Mouse (Mus musculus): Measurements from ENCODE around the gene Foxp1. TPM values are rescaled to one million over a fixed set of nuclear protein-coding genes. Genes with fewer than 3 reads are reported as not detected.
A peak's percentile ranks its signal among the peaks of the same experiment; 100 is the strongest.

Foxp1 gene
- polyA plus RNA-seq (2014; fragmentation: Nextera tagmentation; extraction: Ambion mirVana), result 97.9 and 110 TPM in 2 replicates

DNA sequence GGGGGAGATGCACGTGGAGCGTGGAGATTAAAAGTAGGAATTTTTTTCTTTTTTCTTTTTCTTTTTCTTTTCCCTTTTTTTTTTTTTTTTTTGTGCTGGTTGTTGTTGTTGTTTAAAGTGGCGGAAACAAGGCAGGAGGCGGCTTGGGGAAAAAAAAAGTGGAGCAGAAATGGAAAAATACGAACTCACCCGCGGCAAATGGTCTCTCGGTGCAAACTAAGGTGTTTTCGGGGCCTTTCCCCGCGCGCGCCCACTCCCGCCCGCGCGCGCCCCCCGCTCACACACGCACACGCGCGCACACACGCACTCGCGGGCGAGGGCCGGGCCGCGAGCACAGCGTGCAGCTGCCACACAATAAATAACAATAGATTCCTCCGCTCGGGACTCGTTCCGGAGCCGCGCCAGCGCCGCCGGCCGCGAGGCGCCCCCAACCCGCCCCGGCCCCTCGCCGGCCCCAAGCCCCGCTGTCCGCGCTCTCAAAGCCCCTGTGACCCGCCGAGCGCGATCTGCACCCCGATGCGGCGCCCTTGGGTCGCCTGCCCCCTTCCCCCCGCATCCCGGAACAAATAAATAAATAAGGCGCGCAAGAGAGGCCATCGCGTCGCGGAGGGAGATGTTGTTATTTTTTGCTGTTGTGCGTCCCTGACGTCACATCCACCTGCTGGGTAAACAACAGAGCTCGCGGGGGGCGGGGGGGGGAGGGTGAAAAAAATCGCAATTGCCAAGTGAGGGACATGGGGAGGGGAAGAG lies at the start of gene Foxp1:
Foxp1 (minus strand) TSS at position 363 of the 750 bp plus-strand sequence.
- Histone ChIP-seq H3K9me3 (replicated peaks; ENCODE audit: control insufficient read depth, low read length) (0 out of 2 replicates have a peak, but pooled peaks cover 5% of the 10 kb centered on the region), H3K36me3 (ENCODE audit: control insufficient read depth, insufficient read depth, low read length) (0 out of 2 replicates have a peak, but pooled peaks cover 2% of the 10 kb centered on the region), H3K27me3 (ENCODE audit: control insufficient read depth, insufficient read depth, low read length) (no peaks in the 10 kb centered on the region), H3K27ac (ENCODE audit: low read depth, low read length) (peak within 1 kb of the TSS; percentile 100), H3K9ac (ENCODE audit: low read depth, low read length) (peak within 1 kb of the TSS; percentile 95), H3K4me3 (ENCODE audit: low read depth, low read length) (peak within 1 kb of the TSS; percentile 90), H3K4me2 (peak within 1 kb of the TSS; percentile 94), H3K4me1 (ENCODE audit: control insufficient read depth, insufficient read depth, low read length) (peaks cover 2% of the 10 kb centered on the region; the same call in 1 of the 2 replicates)
- WGBS (ENCODE audit: insufficient replicate concordance), result under 1% methylated on average over 62 of the region's 72 CpGs
- ATAC-seq (replicated peaks; ENCODE audit: insufficient number of reproducible peaks, low FRiP score, low TSS enrichment), result peak; percentile 39

DNA sequence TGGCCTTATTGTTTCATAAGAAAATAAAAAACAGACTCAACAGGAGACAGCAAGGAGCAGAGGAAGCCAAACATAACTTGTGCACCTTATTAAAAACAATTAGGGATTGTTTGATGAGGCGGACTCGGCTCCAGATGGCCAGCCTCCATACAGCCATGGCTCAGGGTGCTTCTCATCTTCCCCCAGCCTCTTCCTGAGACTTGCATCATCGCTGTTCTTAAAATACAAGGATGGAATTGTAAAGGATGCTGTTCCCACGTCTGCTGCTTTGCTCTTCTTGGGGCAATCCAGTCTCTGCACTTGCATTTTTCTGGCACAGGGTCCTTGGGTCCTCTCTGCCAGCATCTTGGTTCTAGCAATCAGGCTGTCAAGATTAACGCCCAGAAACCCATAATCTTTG lies 49.5 kb upstream of the Foxp1 start:
- no peaks in the 10 kb centered on the region for H3K27me3 ChIP-seq (ENCODE audit: control insufficient read depth, insufficient read depth, low read length)
- ATAC-seq (replicated peaks; ENCODE audit: insufficient number of reproducible peaks, low FRiP score, low TSS enrichment), result no peak
- no peaks in the 10 kb centered on the region for H3K4me1 ChIP-seq (ENCODE audit: control insufficient read depth, insufficient read depth, low read length)
- H3K36me3 ChIP-seq (ENCODE audit: control insufficient read depth, insufficient read depth, low read length), result no peaks in the 10 kb centered on the region
- H3K4me2 ChIP-seq, result no peak overlapping the region
- no peaks in the 10 kb centered on the region for H3K9me3 ChIP-seq (replicated peaks; ENCODE audit: control insufficient read depth, low read length)
- no peak overlapping the region for H3K9ac ChIP-seq (ENCODE audit: low read depth, low read length)
- H3K27ac ChIP-seq (ENCODE audit: low read depth, low read length), result no peak overlapping the region
- 71% methylated on average over 5 of the region's 5 CpGs for WGBS (ENCODE audit: insufficient replicate concordance)
- H3K4me3 ChIP-seq (ENCODE audit: low read depth, low read length), result no peak overlapping the region

DNA sequence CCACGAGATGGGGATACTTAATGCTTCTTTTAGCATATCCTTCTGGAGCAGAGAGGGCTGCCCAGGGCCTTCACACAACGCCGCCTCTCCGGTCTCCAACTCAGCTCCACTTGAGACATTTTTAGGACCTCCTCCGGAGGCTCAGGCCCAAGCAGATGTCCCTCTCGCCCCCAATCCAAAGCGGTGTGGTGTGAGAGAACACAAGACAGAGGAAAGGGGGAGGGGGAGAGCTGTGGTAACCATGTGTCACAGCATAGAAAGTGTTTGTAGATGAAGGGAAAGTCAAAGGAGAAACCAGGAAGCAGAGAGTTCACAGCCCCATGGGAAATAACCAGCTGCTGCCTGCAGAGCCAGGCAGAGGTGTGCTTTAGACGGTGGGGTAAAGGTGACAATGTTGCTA lies 44.4 kb upstream of the Foxp1 start:
- ATAC-seq (replicated peaks; ENCODE audit: insufficient number of reproducible peaks, low FRiP score, low TSS enrichment), result no peak
- Histone ChIP-seq H3K27ac (ENCODE audit: low read depth, low read length) (no peak overlapping the region), H3K4me3 (ENCODE audit: low read depth, low read length) (no peak overlapping the region), H3K9ac (ENCODE audit: low read depth, low read length) (no peak overlapping the region), H3K27me3 (ENCODE audit: control insufficient read depth, insufficient read depth, low read length) (no peaks in the 10 kb centered on the region), H3K4me1 (ENCODE audit: control insufficient read depth, insufficient read depth, low read length) (no peaks in the 10 kb centered on the region), H3K4me2 (no peak overlapping the region), H3K9me3 (replicated peaks; ENCODE audit: control insufficient read depth, low read length) (no peaks in the 10 kb centered on the region), H3K36me3 (ENCODE audit: control insufficient read depth, insufficient read depth, low read length) (no peaks in the 10 kb centered on the region)
- WGBS (ENCODE audit: insufficient replicate concordance), result 46% methylated on average over 8 of the region's 8 CpGs

DNA sequence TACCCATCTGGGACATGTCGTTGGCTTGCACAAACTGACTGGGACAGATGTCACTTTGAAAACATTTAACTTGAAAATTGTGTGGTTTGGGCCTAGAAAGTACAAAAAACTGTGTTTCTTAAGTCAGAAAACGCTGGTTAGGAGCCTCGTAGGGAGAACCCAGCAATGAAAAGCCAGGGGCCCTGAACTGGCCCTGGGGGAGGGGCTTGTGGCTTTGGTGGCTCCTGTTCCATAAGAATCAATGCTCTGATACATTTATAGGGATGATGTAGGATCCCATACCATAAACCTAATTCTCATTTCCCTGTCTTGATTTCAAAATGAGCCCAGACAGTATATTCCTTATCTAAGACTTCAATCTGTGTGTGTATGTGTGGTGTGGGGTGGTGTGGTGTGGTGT lies 42.2 kb upstream of the Foxp1 start:
- 80% methylated on average over 3 of the region's 3 CpGs for WGBS (ENCODE audit: insufficient replicate concordance)
- no peaks in the 10 kb centered on the region for H3K27me3 ChIP-seq (ENCODE audit: control insufficient read depth, insufficient read depth, low read length)
- no peak overlapping the region for H3K4me3 ChIP-seq (ENCODE audit: low read depth, low read length)
- no peaks in the 10 kb centered on the region for H3K4me1 ChIP-seq (ENCODE audit: control insufficient read depth, insufficient read depth, low read length)
- no peaks in the 10 kb centered on the region for H3K36me3 ChIP-seq (ENCODE audit: control insufficient read depth, insufficient read depth, low read length)
- no peak overlapping the region for H3K4me2 ChIP-seq
- no peak overlapping the region for H3K27ac ChIP-seq (ENCODE audit: low read depth, low read length)
- no peaks in the 10 kb centered on the region for H3K9me3 ChIP-seq (replicated peaks; ENCODE audit: control insufficient read depth, low read length)
- no peak for ATAC-seq (replicated peaks; ENCODE audit: insufficient number of reproducible peaks, low FRiP score, low TSS enrichment)
- no peak overlapping the region for H3K9ac ChIP-seq (ENCODE audit: low read depth, low read length)

DNA sequence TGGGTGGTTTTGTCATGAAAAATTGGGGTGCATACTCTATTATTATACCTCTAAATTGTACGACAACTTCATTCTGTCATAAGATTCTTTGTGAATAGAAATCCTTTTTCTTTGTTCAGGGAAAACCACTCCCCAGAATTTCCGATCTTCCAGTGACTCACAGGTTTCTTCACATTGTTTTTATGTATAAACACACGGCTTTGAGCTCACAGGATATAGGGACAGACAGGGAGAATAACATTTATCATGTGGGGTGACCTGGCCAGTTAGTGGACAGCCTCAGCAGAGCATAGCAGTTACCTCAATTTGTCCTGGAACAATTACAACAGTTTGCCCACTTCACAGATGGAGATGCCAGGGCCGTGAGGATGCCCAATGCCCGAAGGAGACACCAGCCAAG lies 34.4 kb upstream of the Foxp1 start:
- H3K27ac ChIP-seq (ENCODE audit: low read depth, low read length), result no peak overlapping the region
- no peak overlapping the region for H3K4me3 ChIP-seq (ENCODE audit: low read depth, low read length)
- H3K4me2 ChIP-seq, result no peak overlapping the region
- no peak overlapping the region for H3K9ac ChIP-seq (ENCODE audit: low read depth, low read length)
- H3K36me3 ChIP-seq (ENCODE audit: control insufficient read depth, insufficient read depth, low read length), result no peaks in the 10 kb centered on the region
- no peaks in the 10 kb centered on the region for H3K9me3 ChIP-seq (replicated peaks; ENCODE audit: control insufficient read depth, low read length)
- WGBS (ENCODE audit: insufficient replicate concordance), result 75% methylated on average over 5 of the region's 5 CpGs
- no peak for ATAC-seq (replicated peaks; ENCODE audit: insufficient number of reproducible peaks, low FRiP score, low TSS enrichment)
- H3K27me3 ChIP-seq (ENCODE audit: control insufficient read depth, insufficient read depth, low read length), result no peaks in the 10 kb centered on the region
- H3K4me1 ChIP-seq (ENCODE audit: control insufficient read depth, insufficient read depth, low read length), result no peaks in the 10 kb centered on the region

DNA sequence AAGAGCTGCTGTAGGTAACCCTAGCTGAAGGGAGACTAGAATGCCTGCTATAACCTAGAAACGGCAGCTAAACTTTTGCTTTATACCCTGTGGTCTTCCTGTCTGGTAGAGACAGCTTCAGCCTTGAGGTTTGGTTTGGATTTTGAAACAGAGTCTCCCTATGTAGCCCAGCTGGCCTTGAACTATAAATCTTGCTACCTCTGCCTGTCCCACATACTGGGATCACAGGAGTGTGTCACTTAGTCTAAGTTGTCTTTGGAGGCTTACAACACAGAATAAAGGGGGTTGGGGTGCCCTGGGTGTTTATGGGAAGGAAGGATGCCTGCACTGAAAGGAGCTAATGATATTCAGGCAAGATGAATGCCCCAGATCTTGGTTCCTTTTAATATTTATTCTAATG lies 30.3 kb upstream of the Foxp1 start:
- no peak overlapping the region for H3K4me3 ChIP-seq (ENCODE audit: low read depth, low read length)
- no peaks in the 10 kb centered on the region for H3K36me3 ChIP-seq (ENCODE audit: control insufficient read depth, insufficient read depth, low read length)
- 68% methylated on average over 1 of the region's 1 CpGs for WGBS (ENCODE audit: insufficient replicate concordance)

DNA sequence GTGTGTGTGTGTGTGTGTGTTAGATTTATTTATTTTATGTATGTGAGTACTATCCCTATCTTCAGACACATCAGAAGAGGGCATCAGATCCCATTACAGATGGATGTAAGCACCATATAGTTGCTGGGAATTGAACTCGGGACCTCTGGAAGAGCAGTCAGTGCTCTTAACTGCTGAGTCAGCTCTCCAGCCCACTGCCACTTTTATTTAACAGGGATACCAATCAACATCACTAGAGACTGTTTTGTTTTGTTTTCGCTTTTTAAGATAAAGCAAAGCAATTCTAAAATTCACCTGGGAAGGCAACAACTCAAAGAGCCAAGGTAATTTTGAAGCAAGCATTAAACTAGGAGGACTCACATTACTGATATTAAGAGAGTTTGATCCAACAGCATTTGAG lies 23.9 kb upstream of the Foxp1 start:
- ATAC-seq (replicated peaks; ENCODE audit: insufficient number of reproducible peaks, low FRiP score, low TSS enrichment), result no peak
- no peak overlapping the region for H3K27ac ChIP-seq (ENCODE audit: low read depth, low read length)
- no peaks in the 10 kb centered on the region for H3K27me3 ChIP-seq (ENCODE audit: control insufficient read depth, insufficient read depth, low read length)
- no peaks in the 10 kb centered on the region for H3K9me3 ChIP-seq (replicated peaks; ENCODE audit: control insufficient read depth, low read length)
- H3K4me3 ChIP-seq (ENCODE audit: low read depth, low read length), result no peak overlapping the region
- H3K9ac ChIP-seq (ENCODE audit: low read depth, low read length), result no peak overlapping the region
- H3K4me1 ChIP-seq (ENCODE audit: control insufficient read depth, insufficient read depth, low read length), result no peaks in the 10 kb centered on the region
- no peaks in the 10 kb centered on the region for H3K36me3 ChIP-seq (ENCODE audit: control insufficient read depth, insufficient read depth, low read length)
- H3K4me2 ChIP-seq, result no peak overlapping the region
- WGBS (ENCODE audit: insufficient replicate concordance), result 73% methylated on average over 2 of the region's 2 CpGs

More for the DNA sequence above, 30.3 kb upstream of the Foxp1 start:
- Histone ChIP-seq H3K9me3 (replicated peaks; ENCODE audit: control insufficient read depth, low read length) (no peaks in the 10 kb centered on the region), H3K4me2 (no peak overlapping the region), H3K4me1 (ENCODE audit: control insufficient read depth, insufficient read depth, low read length) (no peaks in the 10 kb centered on the region), H3K27ac (ENCODE audit: low read depth, low read length) (no peak overlapping the region), H3K9ac (ENCODE audit: low read depth, low read length) (no peak overlapping the region), H3K27me3 (ENCODE audit: control insufficient read depth, insufficient read depth, low read length) (no peaks in the 10 kb centered on the region)
- no peak for ATAC-seq (replicated peaks; ENCODE audit: insufficient number of reproducible peaks, low FRiP score, low TSS enrichment)

DNA sequence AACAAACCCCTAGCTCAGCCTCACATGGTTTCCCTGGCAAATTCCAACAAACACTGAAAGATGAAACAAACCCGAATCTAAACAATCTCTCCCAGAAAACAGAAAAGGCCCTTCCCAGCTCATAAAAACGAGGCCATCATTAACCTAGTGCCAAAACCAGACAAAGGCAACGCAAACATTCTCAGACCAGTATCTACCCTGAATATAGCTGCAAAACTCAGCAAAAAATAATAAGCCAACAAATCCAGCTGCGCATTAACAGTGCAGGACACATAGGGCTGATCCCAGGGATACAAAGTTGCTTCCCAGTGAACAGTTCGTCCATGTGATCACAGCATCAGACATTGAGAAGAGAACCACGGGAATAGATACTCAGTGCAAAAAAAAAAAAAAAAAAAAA lies 22.9 kb upstream of the Foxp1 start:
- Histone ChIP-seq H3K4me1 (ENCODE audit: control insufficient read depth, insufficient read depth, low read length) (no peaks in the 10 kb centered on the region), H3K36me3 (ENCODE audit: control insufficient read depth, insufficient read depth, low read length) (no peaks in the 10 kb centered on the region), H3K9me3 (replicated peaks; ENCODE audit: control insufficient read depth, low read length) (no peaks in the 10 kb centered on the region), H3K9ac (ENCODE audit: low read depth, low read length) (no peak overlapping the region), H3K4me2 (no peak overlapping the region), H3K27me3 (ENCODE audit: control insufficient read depth, insufficient read depth, low read length) (no peaks in the 10 kb centered on the region), H3K27ac (ENCODE audit: low read depth, low read length) (no peak overlapping the region), H3K4me3 (ENCODE audit: low read depth, low read length) (no peak overlapping the region)
- no peak for ATAC-seq (replicated peaks; ENCODE audit: insufficient number of reproducible peaks, low FRiP score, low TSS enrichment)
- 76% methylated on average over 6 of the region's 6 CpGs for WGBS (ENCODE audit: insufficient replicate concordance)

DNA sequence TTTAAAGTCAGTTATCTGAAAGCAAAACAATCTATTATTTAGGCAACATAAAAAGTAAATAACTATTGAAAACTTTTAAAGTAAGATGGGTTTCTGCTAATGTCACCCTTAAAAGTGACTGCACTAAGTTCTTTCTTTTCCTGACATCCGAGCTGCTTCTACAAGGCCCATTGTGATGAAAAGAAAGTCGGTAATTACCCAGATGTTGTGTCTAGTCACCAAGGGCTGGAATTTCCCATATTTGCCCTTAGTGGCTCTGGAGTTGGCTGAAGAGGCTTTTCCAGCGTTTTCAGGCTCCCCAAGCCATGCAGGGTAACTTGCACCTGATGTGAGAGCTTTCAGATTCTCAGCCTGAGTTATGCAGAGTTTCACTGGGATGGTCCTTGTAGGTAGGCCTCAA lies 18.6 kb upstream of the Foxp1 start:
- ATAC-seq (replicated peaks; ENCODE audit: insufficient number of reproducible peaks, low FRiP score, low TSS enrichment), result no peak
- Histone ChIP-seq H3K4me1 (ENCODE audit: control insufficient read depth, insufficient read depth, low read length) (no peaks in the 10 kb centered on the region), H3K4me2 (no peak overlapping the region), H3K4me3 (ENCODE audit: low read depth, low read length) (no peak overlapping the region), H3K9ac (ENCODE audit: low read depth, low read length) (no peak overlapping the region), H3K36me3 (ENCODE audit: control insufficient read depth, insufficient read depth, low read length) (no peaks in the 10 kb centered on the region), H3K9me3 (replicated peaks; ENCODE audit: control insufficient read depth, low read length) (no peaks in the 10 kb centered on the region), H3K27me3 (ENCODE audit: control insufficient read depth, insufficient read depth, low read length) (no peaks in the 10 kb centered on the region), H3K27ac (ENCODE audit: low read depth, low read length) (no peak overlapping the region)
- WGBS (ENCODE audit: insufficient replicate concordance), result 46% methylated on average over 3 of the region's 3 CpGs
